Mouse (Mus musculus) embryonic facial prominence, embryonic 14.5 days (tissue): Measurements from ENCODE around the gene Dydc2. TPM values are rescaled to one million over a fixed set of nuclear protein-coding genes. Genes with fewer than 3 reads are reported as not detected.

Experiments
- ATAC-seq: fragments of 200-750 bp; cut with Nextera tagmentation; 2 replicates; pipeline ENCODE4 v1.8.0; 2017; ENCODE audit warnings: low read depth, moderate number of reproducible peaks, moderate TSS enrichment
- DNase-seq: peaks from one replicate; pipeline ENCODE4 v3.0.0-alpha.2; 2015; ENCODE audit warnings: low spot score
- H3K27ac ChIP-seq: fragments of 300-500 bp; sonication (generic); replicated peaks from 2 replicates; pipeline ENCODE4 v1.5.1; 2014; ENCODE audit warnings: low read depth, mild to moderate bottlenecking, low read length, moderate library complexity
- H3K27me3 ChIP-seq: fragments of 300-500 bp; sonication (generic); replicated peaks from 2 replicates; pipeline ENCODE4 v1.6.1; 2014; ENCODE audit warnings: low read length; ENCODE audit not compliant: control insufficient read depth, insufficient read depth
- H3K36me3 ChIP-seq: fragments of 300-500 bp; sonication (generic); 2 replicates; pipeline ENCODE4 v1.6.1; 2014; ENCODE audit warnings: low read length, mixed read lengths; ENCODE audit not compliant: control insufficient read depth, insufficient read depth
- H3K4me1 ChIP-seq: fragments of 300-500 bp; sonication (generic); 2 replicates; pipeline ENCODE4 v1.6.1; 2014; ENCODE audit warnings: antibody characterized with exemption, low read length; ENCODE audit not compliant: control insufficient read depth, insufficient read depth
- H3K4me2 ChIP-seq: fragments of 300-500 bp; sonication (generic); 2 replicates; pipeline ENCODE4 v1.6.1; 2014; ENCODE audit warnings: low read depth, mild to moderate bottlenecking, low read length, moderate library complexity, mixed read lengths
- H3K4me3 ChIP-seq: fragments of 300-500 bp; sonication (generic); 2 replicates; pipeline ENCODE4 v1.5.1; 2014; ENCODE audit warnings: low read depth, mild to moderate bottlenecking, low read length
- H3K9ac ChIP-seq: fragments of 300-500 bp; sonication (generic); 2 replicates; pipeline ENCODE4 v1.6.1; 2014; ENCODE audit warnings: low read depth, mild to moderate bottlenecking, low read length, moderate library complexity, mixed read lengths
- H3K9me3 ChIP-seq: fragments of 300-500 bp; sonication (generic); 2 replicates; pipeline ENCODE4 v1.6.1; 2016; ENCODE audit warnings: low read length; ENCODE audit not compliant: control insufficient read depth
- WGBS: fragments of 180-500 bp; shearing (Covaris S2); extraction: QIAGEN DNeasy Blood & Tissue Kit; methylation state at CpG from one replicate; pipeline ENCODE4 v1.1.7; 2014; 5-methylcytosine and 5-hydroxymethylcytosine counted together
- polyA plus RNA-seq: library from polyadenylated mRNA; unstranded; fragments of >200 nt; fragmentation: Nextera tagmentation; extraction: Ambion mirVana; gene quantifications from 2 replicates; pipeline ENCODE4 v1.2.1, GENCODE M21; 2014

Gene Dydc2
- polyA plus RNA-seq: 0.29 TPM in 1 of 2 replicates, not detected in the other

- H3K4me1 ChIP-seq: no peaks in the 10 kb centered on the region
- no peaks in the 10 kb centered on the region for H3K36me3 ChIP-seq
- H3K27me3 ChIP-seq: no peaks in the 10 kb centered on the region
- no peak within 1 kb of the TSS for H3K27ac ChIP-seq
- H3K9me3 ChIP-seq: no peaks in the 10 kb centered on the region
- H3K4me2 ChIP-seq: no peak within 1 kb of the TSS
- no peak within 1 kb of the TSS for H3K4me3 ChIP-seq
- no peak for ATAC-seq
- no peak for DNase-seq
- H3K9ac ChIP-seq: no peak within 1 kb of the TSS
These were observed at the start of gene Dydc2 for GRCm38 (mm10) chr14:41069108-41069507. Gene Dydc2 (minus strand): TSS chr14:41069208.

- Histone ChIP-seq H3K36me3 (no peaks in the 10 kb centered on the region), H3K9me3 (no peaks in the 10 kb centered on the region), H3K4me1 (no peaks in the 10 kb centered on the region), H3K27ac (no peak overlapping the region), H3K4me2 (no peak overlapping the region), H3K27me3 (no peaks in the 10 kb centered on the region), H3K4me3 (no peak overlapping the region), H3K9ac (no peak overlapping the region)
- WGBS: 84% methylated on average over 3 of the region's 3 CpGs
- DNase-seq (no peak), ATAC-seq (no peak)
These were observed 47.3 kb upstream of the Dydc2 start for GRCm38 (mm10) chr14:41116271-41116670.

- no peak for ATAC-seq
- Histone ChIP-seq H3K4me3 (no peak overlapping the region), H3K9me3 (no peaks in the 10 kb centered on the region), H3K27me3 (no peaks in the 10 kb centered on the region), H3K4me1 (no peaks in the 10 kb centered on the region), H3K27ac (no peak overlapping the region), H3K36me3 (no peaks in the 10 kb centered on the region), H3K4me2 (no peak overlapping the region), H3K9ac (no peak overlapping the region)
- DNase-seq: no peak
- WGBS: 74% methylated on average over 4 of the region's 4 CpGs
These were observed 43.9 kb upstream of the Dydc2 start for GRCm38 (mm10) chr14:41112944-41113343.

- DNase-seq: no peak
- Histone ChIP-seq H3K4me2 (no peak overlapping the region), H3K27me3 (no peaks in the 10 kb centered on the region), H3K4me1 (no peaks in the 10 kb centered on the region), H3K36me3 (no peaks in the 10 kb centered on the region), H3K27ac (no peak overlapping the region), H3K9me3 (no peaks in the 10 kb centered on the region), H3K4me3 (no peak overlapping the region), H3K9ac (no peak overlapping the region)
- ATAC-seq: no peak
- WGBS: 88% methylated on average over 7 of the region's 7 CpGs
These were observed 42.1 kb upstream of the Dydc2 start for GRCm38 (mm10) chr14:41111031-41111668.

GRCm38 (mm10) chr14:41104853-41105444 lies 35.9 kb upstream of the Dydc2 start, which contains the start of gene Mat1a:
Gene Mat1a (plus strand): TSS chr14:41105035.
- no peak within 1 kb of the TSS for H3K4me3 ChIP-seq
- H3K27ac ChIP-seq: no peak within 1 kb of the TSS
- no peaks in the 10 kb centered on the region for H3K36me3 ChIP-seq
- H3K4me2 ChIP-seq: no peak within 1 kb of the TSS
- no peaks in the 10 kb centered on the region for H3K4me1 ChIP-seq
- WGBS: 69% methylated on average over 10 of the region's 10 CpGs
- no peaks in the 10 kb centered on the region for H3K27me3 ChIP-seq
- no peak for ATAC-seq
- no peaks in the 10 kb centered on the region for H3K9me3 ChIP-seq
- H3K9ac ChIP-seq: no peak within 1 kb of the TSS
- DNase-seq: no peak

GRCm38 (mm10) chr14:41102269-41102668 lies 33.3 kb upstream of the Dydc2 start:
- H3K27me3 ChIP-seq: no peaks in the 10 kb centered on the region
- DNase-seq (no peak), ATAC-seq (no peak)
- H3K9me3 ChIP-seq: no peaks in the 10 kb centered on the region
- 81% methylated on average over 2 of the region's 2 CpGs for WGBS
- no peaks in the 10 kb centered on the region for H3K36me3 ChIP-seq
- no peaks in the 10 kb centered on the region for H3K4me1 ChIP-seq
- no peak overlapping the region for H3K9ac ChIP-seq
- H3K4me2 ChIP-seq: no peak overlapping the region
- no peak overlapping the region for H3K4me3 ChIP-seq
- no peak overlapping the region for H3K27ac ChIP-seq

GRCm38 (mm10) chr14:41101242-41101641 lies 32.2 kb upstream of the Dydc2 start:
- Histone ChIP-seq H3K27me3 (no peaks in the 10 kb centered on the region), H3K27ac (no peak overlapping the region), H3K9ac (no peak overlapping the region), H3K4me2 (no peak overlapping the region), H3K4me1 (no peaks in the 10 kb centered on the region), H3K9me3 (no peaks in the 10 kb centered on the region), H3K36me3 (no peaks in the 10 kb centered on the region), H3K4me3 (no peak overlapping the region)
- ATAC-seq (no peak), DNase-seq (no peak)
- 83% methylated on average over 5 of the region's 5 CpGs for WGBS

- no peaks in the 10 kb centered on the region for H3K27me3 ChIP-seq
- H3K4me1 ChIP-seq: no peaks in the 10 kb centered on the region
- DNase-seq (no peak), ATAC-seq (no peak)
- H3K27ac ChIP-seq: no peak overlapping the region
- no peak overlapping the region for H3K4me2 ChIP-seq
- no peak overlapping the region for H3K4me3 ChIP-seq
- no peaks in the 10 kb centered on the region for H3K9me3 ChIP-seq
- WGBS: 82% methylated on average over 3 of the region's 3 CpGs
- H3K9ac ChIP-seq: no peak overlapping the region
- H3K36me3 ChIP-seq: no peaks in the 10 kb centered on the region
These were observed 31.7 kb upstream of the Dydc2 start for GRCm38 (mm10) chr14:41100712-41101111.

GRCm38 (mm10) chr14:41098726-41099125 lies 29.7 kb upstream of the Dydc2 start:
- no peaks in the 10 kb centered on the region for H3K27me3 ChIP-seq
- no peaks in the 10 kb centered on the region for H3K9me3 ChIP-seq
- H3K4me1 ChIP-seq: no peaks in the 10 kb centered on the region
- WGBS: 88% methylated on average over 1 of the region's 1 CpGs
- no peak overlapping the region for H3K4me3 ChIP-seq
- no peak for ATAC-seq
- no peak overlapping the region for H3K4me2 ChIP-seq
- DNase-seq: no peak
- H3K36me3 ChIP-seq: no peaks in the 10 kb centered on the region
- no peak overlapping the region for H3K9ac ChIP-seq
- H3K27ac ChIP-seq: no peak overlapping the region
